ENCODE assay signal across 14 mouse cellular contexts in genomic region chr7:122108206-122108605, GRCm38 (mm10).
"Had no signal": no experiment of that assay in that cellular context is flagged by ENCODE, and none has a peak within 500 bp of the region (broad histone marks: within the 10 kb centered on the region; RNA-seq: fewer than 3 reads in every experiment).

No protein-coding gene starts in this region.

- H3K4me2 ChIP-seq: lung, embryonic 14.5 days; midbrain, embryonic 11.5 days; midbrain, embryonic 13.5 days; midbrain, embryonic 15.5 days; neural tube, embryonic 12.5 days; stomach, embryonic 15.5 days had no signal

- H3K4me3 ChIP-seq: midbrain, embryonic 13.5 days; midbrain, embryonic 15.5 days; neural tube, embryonic 12.5 days; stomach, embryonic 15.5 days had no signal

- H3K9me3 ChIP-seq: midbrain, embryonic 13.5 days; midbrain, embryonic 15.5 days; neural tube, embryonic 12.5 days; stomach, embryonic 15.5 days had no signal

- H3K27me3 ChIP-seq: midbrain, embryonic 13.5 days; midbrain, embryonic 15.5 days; neural tube, embryonic 12.5 days; stomach, embryonic 15.5 days had no signal

- H3K27ac ChIP-seq: midbrain, embryonic 13.5 days; midbrain, embryonic 15.5 days; neural tube, embryonic 12.5 days; stomach, embryonic 15.5 days; stomach, postnatal 0 days had no signal

- ATAC-seq: midbrain, embryonic 13.5 days; midbrain, embryonic 15.5 days had no signal

- H3K4me1 ChIP-seq: midbrain, embryonic 13.5 days; midbrain, embryonic 15.5 days; neural tube, embryonic 12.5 days; stomach, embryonic 15.5 days had no signal

- DNase-seq: lung, adult 18-20 months; lung, embryonic 14.5 days; lung, postnatal 10 days; lung, postnatal 4 days; right cerebral cortex, postnatal 14 days; thymus, adult 2 months; thymus, postnatal 25 days; thymus, postnatal 4 days had no signal

- H3K9ac ChIP-seq: lung, embryonic 14.5 days; midbrain, embryonic 13.5 days; midbrain, embryonic 15.5 days; neural tube, embryonic 12.5 days; stomach, embryonic 15.5 days had no signal
